Mouse (Mus musculus) ovary, adult 18-20 months (tissue): ENCODE results near the gene Zfp583.
"Not testable (repeated sequence)": the region's sequence is repeated elsewhere in the genome, so short reads cannot be mapped to it uniquely, and the experiment has no call there.

Experiments
- DNase-seq: peaks from one replicate; pipeline ENCODE4 v3.0.0; 2022; ENCODE audit warnings: low spot score, mixed read lengths

Zfp583 gene

GRCm38 (mm10) chr7:6331233-6331956, at the start of gene Zfp583:
Gene Zfp583 (minus strand): TSS chr7:6331285.
- DNase-seq: peak; percentile 74

- no peak for DNase-seq
Observed at GRCm38 (mm10) chr7:6378441-6378840, 47.4 kb upstream of the Zfp583 start.

- DNase-seq: no peak
Observed at GRCm38 (mm10) chr7:6372993-6373392, 41.9 kb upstream of the Zfp583 start.

GRCm38 (mm10) chr7:6369460-6369859, 38.4 kb upstream of the Zfp583 start:
- DNase-seq: no peak

GRCm38 (mm10) chr7:6368146-6368545, 37.1 kb upstream of the Zfp583 start:
- not testable (repeated sequence) for DNase-seq

- DNase-seq: no peak
Observed at GRCm38 (mm10) chr7:6367185-6367584, 36.1 kb upstream of the Zfp583 start.

GRCm38 (mm10) chr7:6364761-6365160, 33.7 kb upstream of the Zfp583 start:
- DNase-seq: no peak

- peak; percentile 83 for DNase-seq
Observed at GRCm38 (mm10) chr7:6363047-6363488, 32.0 kb upstream of the Zfp583 start, which contains the start of gene Zfp78. Gene Zfp78 (plus strand): TSS chr7:6363280.

- DNase-seq: peak; percentile 99
Observed at GRCm38 (mm10) chr7:6362268-6363046, 31.4 kb upstream of the Zfp583 start.

- no peak for DNase-seq
Observed at GRCm38 (mm10) chr7:6361756-6362155, 30.7 kb upstream of the Zfp583 start.

- DNase-seq: no peak
Observed at GRCm38 (mm10) chr7:6360477-6361060, 29.5 kb upstream of the Zfp583 start.

- no peak for DNase-seq
Observed at GRCm38 (mm10) chr7:6358937-6359590, 28.0 kb upstream of the Zfp583 start.

GRCm38 (mm10) chr7:6358121-6358520, 27.0 kb upstream of the Zfp583 start:
- DNase-seq: no peak

- DNase-seq: no peak
Observed at GRCm38 (mm10) chr7:6344124-6344523, 13.0 kb upstream of the Zfp583 start.

- peak; percentile 32 for DNase-seq
Observed at GRCm38 (mm10) chr7:6343501-6344071, 12.5 kb upstream of the Zfp583 start, which contains the start of gene Gm3854. Gene Gm3854 (plus strand): TSS chr7:6343759.

GRCm38 (mm10) chr7:6339865-6340264, 8.8 kb upstream of the Zfp583 start:
- DNase-seq: no peak

GRCm38 (mm10) chr7:6330458-6331232, 440 bp downstream of the Zfp583 start:
- no peak for DNase-seq

- DNase-seq: not testable (repeated sequence)
Observed at GRCm38 (mm10) chr7:6300796-6301195, 30.3 kb downstream of the Zfp583 start.

GRCm38 (mm10) chr7:6291121-6291520, 40.0 kb downstream of the Zfp583 start:
- DNase-seq: not testable (repeated sequence)

GRCm38 (mm10) chr7:6286921-6287531, 44.1 kb downstream of the Zfp583 start:
- DNase-seq: no peak
